Mouse (Mus musculus) olfactory bulb, adult 2 months (tissue): ENCODE results near the gene 1700102P08Rik.

Experiments
- CTCF ChIP-seq: fragments of 200-500 bp; IDR thresholded peaks from 2 replicates; pipeline ENCODE4 v1.5.1; 2012; ENCODE audit warnings: low read depth, mild to moderate bottlenecking, low read length, moderate library complexity; ENCODE audit not compliant: insufficient read depth
- POLR2A ChIP-seq: fragments of 200-500 bp; IDR thresholded peaks from 2 replicates; pipeline ENCODE4 v1.6.1; 2012; ENCODE audit warnings: mild to moderate bottlenecking, low read depth, low read length, moderate library complexity; ENCODE audit not compliant: insufficient read depth

DNA sequence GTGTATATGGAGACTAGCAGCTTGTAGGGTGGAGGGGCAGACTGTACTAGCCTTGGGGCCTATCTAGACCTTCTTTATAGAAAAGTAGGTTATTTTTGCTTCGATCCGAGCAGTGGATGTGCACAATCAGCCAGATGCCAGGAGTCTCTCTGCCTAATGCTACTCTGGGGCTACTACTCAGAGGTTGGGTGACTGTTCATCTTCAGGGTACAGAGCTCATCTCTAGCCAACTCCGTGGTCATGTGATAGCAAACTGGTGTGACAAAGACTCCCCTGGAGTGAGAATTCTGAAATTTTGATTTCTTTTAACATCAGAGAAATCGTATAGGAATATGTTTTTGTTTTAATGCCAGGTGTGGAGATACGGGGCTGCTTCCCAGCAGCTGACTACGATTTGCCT is 60.3 kb downstream of the 1700102P08Rik start:
- TF ChIP-seq POLR2A (no peak), CTCF (no peak; the same call in 1 of the 2 replicates)
